Mouse (Mus musculus) ES-Bruce4 (cell line): ENCODE results near the gene Hdac4.

ENCODE experiments used
- CTCF ChIP-seq: IDR thresholded peaks from one replicate; pipeline ENCODE4 v1.8.1; 2011; ENCODE audit warnings: low read depth, low read length
- POLR2A ChIP-seq: IDR thresholded peaks from one replicate; pipeline ENCODE4 v1.8.1; 2011; ENCODE audit warnings: low read length; ENCODE audit not compliant: insufficient read depth

DNA sequence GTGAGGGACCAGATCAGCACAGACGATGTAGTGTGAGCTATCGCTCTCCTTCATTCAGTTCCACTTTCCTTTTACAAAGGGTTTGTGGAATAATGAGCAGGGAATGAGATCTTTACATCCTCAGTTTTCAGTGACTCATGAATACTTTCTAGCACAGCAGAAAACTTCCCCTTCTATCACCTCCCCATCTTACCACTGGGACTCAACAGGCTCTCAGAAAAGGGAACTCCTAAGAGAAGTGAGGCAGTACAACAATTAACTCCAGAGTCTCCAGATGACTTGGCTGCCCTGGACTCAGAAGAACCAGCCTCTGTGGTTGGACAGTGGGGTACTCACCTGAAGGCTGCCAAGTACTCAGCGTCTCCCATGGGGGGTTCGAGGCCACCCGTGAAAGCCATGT, 240.5 kb downstream of the Hdac4 start:
- TF ChIP-seq CTCF = no peak
- no peak for TF ChIP-seq POLR2A
